Mouse (Mus musculus): ENCODE results near the gene 1700015G11Rik. TPM values are rescaled to one million over a fixed set of nuclear protein-coding genes. Genes with fewer than 3 reads are reported as not detected.

Gene 1700015G11Rik
- polyA plus RNA-seq, 1 experiment from 2014 or later: not detected

DNA sequence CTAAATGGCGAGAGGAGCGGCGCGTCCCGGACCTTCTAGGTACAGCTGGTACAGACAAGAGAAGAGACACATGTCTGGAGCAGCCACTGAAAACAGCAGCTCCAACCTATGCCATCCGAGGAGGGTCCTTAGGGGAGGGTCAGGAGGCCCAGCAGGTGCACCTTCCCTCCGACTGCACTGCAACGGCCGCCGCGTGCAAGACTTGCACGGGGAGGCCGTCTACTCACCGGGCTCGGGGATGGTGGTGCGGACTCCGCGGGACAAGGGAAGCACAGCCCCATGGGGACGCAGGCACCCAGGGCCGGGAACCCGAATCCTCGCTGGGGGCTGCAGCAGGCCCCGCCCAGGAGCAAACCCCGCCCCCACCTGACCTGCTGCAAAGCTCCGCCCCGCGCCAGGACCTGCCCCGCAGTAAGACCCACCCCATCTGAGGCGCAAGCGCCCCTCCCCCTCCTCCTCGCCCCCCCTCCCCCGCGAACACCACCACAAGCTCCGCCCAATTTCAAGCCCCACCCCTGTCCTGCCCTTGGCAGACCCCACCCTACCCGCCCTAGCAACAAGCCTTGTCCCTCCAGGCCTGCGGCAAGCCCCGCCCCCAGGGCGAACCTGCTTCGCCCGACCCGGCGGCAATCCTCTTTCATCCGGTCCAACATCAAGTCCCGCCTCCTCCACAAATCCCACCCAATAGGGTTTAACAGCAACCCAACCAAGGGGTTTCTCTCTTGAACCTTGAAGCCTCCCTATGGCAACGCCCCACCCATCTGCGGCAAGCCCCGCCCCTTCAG, 9.8 kb downstream of the 1700015G11Rik start, which contains the start of gene Svip:
TSS of gene Svip (minus strand) at position 508 of the 785 bp plus-strand sequence.
- Histone ChIP-seq H3K9ac (peak within 1 kb of the TSS; percentile 39; the same call in 1 of the 2 replicates), H3K9me3 (replicated peaks) (no peaks in the 10 kb centered on the region), H3K4me2 (peak within 1 kb of the TSS; percentile 79), H3K4me3 (replicated peaks) (peak within 1 kb of the TSS; percentile 65), H3K4me1 (0 out of 2 replicates have a peak, but pooled peaks cover 2% of the 10 kb centered on the region), H3K27ac (peak within 1 kb of the TSS; percentile 80), H3K36me3 (no peaks in the 10 kb centered on the region), H3K27me3 (peaks cover 3% of the 10 kb centered on the region; the same call in 1 of the 2 replicates)
- peak; percentile 97 for ATAC-seq (replicated peaks; ENCODE audit: low FRiP score)
- 2% methylated on average over 37 of the region's 47 CpGs for WGBS

DNA sequence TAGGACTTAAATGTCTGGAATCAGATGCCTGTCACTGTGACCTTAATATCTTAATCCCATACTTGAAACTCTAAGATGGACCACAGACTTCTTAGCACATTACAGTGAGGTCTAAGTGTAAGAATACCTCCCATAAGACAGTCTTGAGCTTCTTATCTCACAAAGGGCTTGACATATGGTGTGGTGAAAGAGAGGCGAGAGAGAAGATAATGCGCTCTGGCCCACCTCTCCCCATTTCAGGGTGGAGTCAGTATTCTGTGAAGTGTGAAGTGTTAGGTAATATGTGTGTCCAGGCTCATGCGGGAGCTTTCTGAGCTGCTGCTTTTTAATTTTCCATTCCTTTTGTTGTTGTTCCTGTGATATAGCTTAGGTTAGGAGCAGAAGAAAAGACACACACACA, 24.5 kb downstream of the 1700015G11Rik start:
- Histone ChIP-seq H3K27ac (no peak overlapping the region), H3K27me3 (no peaks in the 10 kb centered on the region), H3K9ac (no peak overlapping the region), H3K9me3 (replicated peaks) (no peaks in the 10 kb centered on the region), H3K4me3 (replicated peaks) (no peak overlapping the region), H3K36me3 (no peaks in the 10 kb centered on the region), H3K4me1 (no peaks in the 10 kb centered on the region), H3K4me2 (no peak overlapping the region)
- WGBS: 78% methylated on average over 3 of the region's 3 CpGs
- ATAC-seq (replicated peaks; ENCODE audit: low FRiP score): peak; percentile 65; the same call in 1 of the 2 replicates

DNA sequence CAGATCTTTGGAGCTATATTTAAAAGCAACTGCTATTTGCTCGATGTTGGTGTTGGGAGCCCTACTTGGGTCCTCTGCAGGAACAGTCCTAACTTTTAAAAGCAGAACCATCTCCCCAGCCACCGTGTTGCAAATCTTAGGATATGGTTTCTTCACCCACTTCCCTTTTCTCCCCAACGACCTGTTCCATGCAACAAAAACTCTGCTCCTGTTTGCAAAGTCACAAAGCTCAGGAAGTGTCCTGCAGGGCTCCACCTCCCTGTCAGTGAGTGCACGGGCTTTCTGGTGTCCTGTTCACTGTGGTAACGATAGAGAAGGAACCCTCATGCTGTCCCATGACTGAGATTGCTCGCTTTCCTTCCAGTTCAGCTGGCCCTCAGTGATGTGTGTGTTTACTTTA, 28.6 kb downstream of the 1700015G11Rik start:
- H3K9me3 ChIP-seq (replicated peaks): no peaks in the 10 kb centered on the region
- no peaks in the 10 kb centered on the region for H3K4me1 ChIP-seq
- no peak overlapping the region for H3K4me2 ChIP-seq
- no peak overlapping the region for H3K4me3 ChIP-seq (replicated peaks)
- ATAC-seq (replicated peaks; ENCODE audit: low FRiP score): no peak
- 47% methylated on average over 6 of the region's 6 CpGs for WGBS
- no peak overlapping the region for H3K9ac ChIP-seq
- H3K36me3 ChIP-seq: no peaks in the 10 kb centered on the region
- no peaks in the 10 kb centered on the region for H3K27me3 ChIP-seq
- H3K27ac ChIP-seq: no peak overlapping the region

DNA sequence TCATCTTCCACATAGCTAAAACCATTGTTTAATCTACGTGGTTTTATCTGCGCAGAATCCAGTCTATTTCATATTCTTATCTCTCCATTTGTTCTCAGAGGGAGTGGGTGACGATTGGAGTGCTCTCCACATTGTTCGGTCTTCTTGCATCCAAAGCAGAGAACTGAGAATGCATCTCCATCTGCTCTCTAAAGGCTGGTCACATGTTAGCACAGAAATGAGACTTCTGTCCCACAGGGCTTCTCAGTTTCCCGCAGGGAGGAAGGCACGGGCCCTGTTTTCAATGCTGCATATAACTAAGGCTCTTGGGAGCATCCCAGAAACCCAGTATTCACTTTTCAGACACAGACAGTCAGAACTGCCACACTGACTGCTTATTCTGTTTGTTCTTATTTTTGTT, 29.8 kb downstream of the 1700015G11Rik start:
- H3K36me3 ChIP-seq: no peaks in the 10 kb centered on the region
- no peaks in the 10 kb centered on the region for H3K27me3 ChIP-seq
- ATAC-seq (replicated peaks; ENCODE audit: low FRiP score): no peak
- H3K9ac ChIP-seq: no peak overlapping the region
- 86% methylated on average over 6 of the region's 6 CpGs for WGBS
- no peak overlapping the region for H3K27ac ChIP-seq
- H3K9me3 ChIP-seq (replicated peaks): no peaks in the 10 kb centered on the region
- no peaks in the 10 kb centered on the region for H3K4me1 ChIP-seq
- H3K4me2 ChIP-seq: no peak overlapping the region
- no peak overlapping the region for H3K4me3 ChIP-seq (replicated peaks)

DNA sequence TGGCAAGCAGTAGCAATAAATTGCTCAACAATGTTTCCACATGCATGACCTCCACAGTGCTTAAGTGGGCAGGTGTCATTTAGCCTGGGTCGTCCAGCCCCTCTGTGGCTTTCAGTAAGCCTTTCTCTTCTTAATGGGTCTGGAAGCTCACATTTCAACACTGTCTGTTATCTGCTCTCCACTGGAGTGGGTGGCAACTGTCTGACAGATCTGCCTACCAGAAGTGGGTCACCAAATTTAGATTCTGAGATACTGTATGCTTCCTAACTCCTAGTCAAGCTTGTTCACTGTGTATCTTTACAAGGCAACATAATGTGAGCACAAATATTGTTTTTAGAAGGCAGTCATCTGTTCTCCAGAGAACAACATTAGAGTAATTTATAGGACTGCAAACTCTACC, 33.2 kb downstream of the 1700015G11Rik start:
- H3K27ac ChIP-seq: no peak overlapping the region
- H3K9me3 ChIP-seq (replicated peaks): no peaks in the 10 kb centered on the region
- H3K27me3 ChIP-seq: no peaks in the 10 kb centered on the region
- 4% methylated on average over 1 of the region's 1 CpGs for WGBS
- peak; percentile 56; the same call in 1 of the 2 replicates for ATAC-seq (replicated peaks; ENCODE audit: low FRiP score)
- H3K36me3 ChIP-seq: no peaks in the 10 kb centered on the region
- no peak overlapping the region for H3K4me3 ChIP-seq (replicated peaks)
- no peak overlapping the region for H3K4me2 ChIP-seq
- no peak overlapping the region for H3K9ac ChIP-seq
- no peaks in the 10 kb centered on the region for H3K4me1 ChIP-seq

DNA sequence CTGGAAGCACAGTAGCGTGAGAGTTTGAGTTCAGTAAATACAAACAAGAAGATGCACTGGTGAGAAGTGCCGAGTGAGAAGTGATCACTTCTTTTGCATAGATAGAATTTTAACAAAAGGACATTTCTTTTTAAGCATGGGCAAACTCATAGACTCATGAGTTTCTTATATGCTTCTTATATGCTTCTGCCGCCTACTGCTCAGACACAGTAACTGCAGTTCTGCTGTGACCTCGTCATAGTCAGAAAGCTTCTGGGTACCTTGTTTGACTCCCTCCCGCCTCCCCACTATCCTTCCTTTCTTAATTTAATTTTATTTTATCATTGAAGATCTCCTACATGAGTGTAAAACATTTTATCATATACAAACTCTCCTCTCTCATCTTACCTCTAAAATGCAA, 36.3 kb downstream of the 1700015G11Rik start:
- H3K36me3 ChIP-seq: no peaks in the 10 kb centered on the region
- no peak overlapping the region for H3K4me2 ChIP-seq
- no peaks in the 10 kb centered on the region for H3K9me3 ChIP-seq (replicated peaks)
- 51% methylated on average over 5 of the region's 5 CpGs for WGBS
- ATAC-seq (replicated peaks; ENCODE audit: low FRiP score): no peak
- H3K27me3 ChIP-seq: no peaks in the 10 kb centered on the region
- no peaks in the 10 kb centered on the region for H3K4me1 ChIP-seq
- no peak overlapping the region for H3K4me3 ChIP-seq (replicated peaks)
- no peak overlapping the region for H3K9ac ChIP-seq
- H3K27ac ChIP-seq: no peak overlapping the region

DNA sequence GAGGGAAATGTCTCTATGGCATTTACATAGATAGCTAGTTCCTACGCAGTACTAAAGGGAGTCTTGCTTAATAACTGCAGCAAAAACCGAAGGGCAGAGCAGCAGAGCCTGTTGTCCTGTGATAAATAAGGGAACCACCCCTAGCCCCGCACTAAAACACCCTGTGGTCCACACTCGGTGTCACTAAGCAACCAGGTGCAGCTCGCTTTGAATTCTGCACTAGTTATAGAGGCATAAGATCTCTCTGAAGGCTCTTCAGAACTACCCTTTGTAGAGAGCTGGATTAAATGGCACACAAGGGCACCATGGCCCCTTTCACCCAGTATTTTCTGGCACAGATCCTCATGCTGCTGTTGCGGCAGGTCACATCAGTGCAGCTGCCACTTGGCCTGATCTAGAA, 40.3 kb downstream of the 1700015G11Rik start:
- H3K36me3 ChIP-seq: no peaks in the 10 kb centered on the region
- H3K4me3 ChIP-seq (replicated peaks): no peak overlapping the region
- WGBS: 74% methylated on average over 6 of the region's 6 CpGs
- no peak overlapping the region for H3K9ac ChIP-seq
- H3K4me1 ChIP-seq: no peaks in the 10 kb centered on the region
- H3K4me2 ChIP-seq: no peak overlapping the region
- H3K9me3 ChIP-seq (replicated peaks): no peaks in the 10 kb centered on the region
- H3K27me3 ChIP-seq: no peaks in the 10 kb centered on the region
- ATAC-seq (replicated peaks; ENCODE audit: low FRiP score): no peak
- no peak overlapping the region for H3K27ac ChIP-seq

DNA sequence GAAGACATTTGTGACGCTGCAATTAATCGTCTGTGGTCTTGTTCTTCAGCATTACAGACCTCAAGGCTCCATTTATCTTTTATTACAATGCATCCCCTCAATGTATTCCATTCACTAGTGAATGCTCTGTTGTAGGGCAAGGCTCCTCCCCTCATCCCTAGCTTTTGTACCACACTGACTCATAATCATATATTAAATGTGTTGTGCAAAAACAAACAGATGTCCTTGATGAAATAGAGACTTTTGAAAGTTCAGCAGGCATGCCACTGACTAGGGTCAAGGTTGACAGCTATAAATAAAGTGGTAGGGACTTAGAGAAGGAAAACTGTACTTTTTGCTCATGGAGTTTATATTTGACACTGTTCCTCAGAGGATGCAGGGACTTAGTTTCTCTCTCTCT, 42.0 kb downstream of the 1700015G11Rik start:
- H3K27me3 ChIP-seq: no peaks in the 10 kb centered on the region
- H3K9ac ChIP-seq: no peak overlapping the region
- no peak overlapping the region for H3K4me3 ChIP-seq (replicated peaks)
- no peaks in the 10 kb centered on the region for H3K4me1 ChIP-seq
- no peaks in the 10 kb centered on the region for H3K9me3 ChIP-seq (replicated peaks)
- H3K36me3 ChIP-seq: no peaks in the 10 kb centered on the region
- H3K27ac ChIP-seq: no peak overlapping the region
- 76% methylated on average over 2 of the region's 2 CpGs for WGBS
- H3K4me2 ChIP-seq: no peak overlapping the region
- ATAC-seq (replicated peaks; ENCODE audit: low FRiP score): no peak

DNA sequence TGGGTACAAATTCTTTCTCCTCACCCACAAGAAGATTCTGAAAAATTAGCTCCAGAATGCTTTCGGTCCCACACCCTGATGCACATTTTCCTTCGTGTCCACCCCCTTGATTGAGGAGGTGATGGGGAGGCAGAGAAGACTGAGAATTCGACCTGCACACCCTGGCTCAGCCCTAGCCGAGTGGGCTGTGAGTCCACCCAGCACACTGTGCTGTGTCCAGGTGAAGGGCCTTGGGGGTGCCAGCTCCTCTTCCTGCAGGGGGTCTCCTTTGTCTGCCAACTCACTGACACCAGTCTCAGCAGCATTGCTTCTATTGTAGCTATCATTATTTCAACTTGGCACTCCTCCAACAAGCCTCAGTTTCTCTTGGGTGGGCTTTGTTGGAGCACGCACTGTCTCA, 42.4 kb downstream of the 1700015G11Rik start:
- 74% methylated on average over 5 of the region's 5 CpGs for WGBS
- no peaks in the 10 kb centered on the region for H3K9me3 ChIP-seq (replicated peaks)
- H3K36me3 ChIP-seq: no peaks in the 10 kb centered on the region
- H3K9ac ChIP-seq: no peak overlapping the region
- no peaks in the 10 kb centered on the region for H3K4me1 ChIP-seq
- ATAC-seq (replicated peaks; ENCODE audit: low FRiP score): no peak
- no peaks in the 10 kb centered on the region for H3K27me3 ChIP-seq
- no peak overlapping the region for H3K4me2 ChIP-seq
- H3K4me3 ChIP-seq (replicated peaks): no peak overlapping the region
- no peak overlapping the region for H3K27ac ChIP-seq

DNA sequence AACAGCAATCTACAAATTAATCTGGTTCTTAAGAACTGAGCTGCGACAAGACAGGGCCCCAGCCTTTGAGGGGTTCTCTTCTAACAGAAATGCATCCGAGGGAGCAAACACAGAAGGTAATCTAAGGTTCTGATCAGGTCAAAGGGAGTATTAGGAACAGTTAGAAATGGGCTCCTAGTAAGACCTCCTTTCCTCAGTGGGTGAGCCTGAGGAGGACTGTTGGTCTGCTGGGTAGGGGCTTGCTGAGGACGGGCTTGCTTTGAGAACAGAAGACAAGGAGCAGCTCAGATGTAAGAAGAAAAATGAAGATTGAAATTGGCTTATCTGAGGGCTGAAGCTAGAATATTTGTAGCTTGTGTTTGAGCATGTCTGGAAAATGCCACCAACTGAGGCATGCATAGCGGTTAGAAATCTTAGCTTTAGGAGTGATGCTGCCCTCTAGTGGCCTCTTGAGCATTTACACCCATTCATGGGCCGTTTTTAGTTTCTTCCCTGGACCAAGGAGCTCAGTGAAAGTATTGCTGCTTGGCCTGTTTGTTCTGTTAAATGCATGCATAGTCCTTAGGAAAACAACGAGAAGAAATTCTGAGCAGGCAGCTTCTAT, 43.2 kb downstream of the 1700015G11Rik start:
- H3K9me3 ChIP-seq (replicated peaks): no peaks in the 10 kb centered on the region
- no peak overlapping the region for H3K4me2 ChIP-seq
- no peaks in the 10 kb centered on the region for H3K27me3 ChIP-seq
- WGBS: 35% methylated on average over 6 of the region's 6 CpGs
- ATAC-seq (replicated peaks; ENCODE audit: low FRiP score): peak; percentile 29
- H3K4me1 ChIP-seq: no peaks in the 10 kb centered on the region
- no peaks in the 10 kb centered on the region for H3K36me3 ChIP-seq
- no peak overlapping the region for H3K27ac ChIP-seq
- no peak overlapping the region for H3K4me3 ChIP-seq (replicated peaks)
- H3K9ac ChIP-seq: no peak overlapping the region

DNA sequence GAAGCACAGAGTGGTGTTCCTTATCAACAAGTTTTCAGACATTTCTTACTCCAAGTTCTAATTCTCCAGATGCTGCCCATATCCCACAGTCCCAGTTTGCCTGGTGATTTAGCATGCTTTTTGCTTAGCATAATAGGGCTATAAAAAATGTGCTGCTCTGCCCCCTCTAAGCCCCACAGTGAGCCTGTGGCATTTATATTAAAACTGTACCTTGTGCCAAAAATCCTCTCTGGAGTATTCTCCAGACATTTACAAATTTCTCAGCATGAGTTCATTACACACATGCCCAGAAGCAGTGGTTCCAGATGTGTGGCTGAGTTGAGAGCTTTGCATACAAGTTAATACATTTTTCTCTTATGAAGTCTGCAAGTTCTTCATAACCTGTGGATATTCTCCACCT, 46.1 kb downstream of the 1700015G11Rik start:
- no peak for ATAC-seq (replicated peaks; ENCODE audit: low FRiP score)
- H3K27me3 ChIP-seq: no peaks in the 10 kb centered on the region
- H3K9me3 ChIP-seq (replicated peaks): no peaks in the 10 kb centered on the region
- no peaks in the 10 kb centered on the region for H3K4me1 ChIP-seq
- no peak overlapping the region for H3K4me2 ChIP-seq
- no peak overlapping the region for H3K4me3 ChIP-seq (replicated peaks)
- H3K36me3 ChIP-seq: no peaks in the 10 kb centered on the region
- no peak overlapping the region for H3K9ac ChIP-seq
- no peak overlapping the region for H3K27ac ChIP-seq

DNA sequence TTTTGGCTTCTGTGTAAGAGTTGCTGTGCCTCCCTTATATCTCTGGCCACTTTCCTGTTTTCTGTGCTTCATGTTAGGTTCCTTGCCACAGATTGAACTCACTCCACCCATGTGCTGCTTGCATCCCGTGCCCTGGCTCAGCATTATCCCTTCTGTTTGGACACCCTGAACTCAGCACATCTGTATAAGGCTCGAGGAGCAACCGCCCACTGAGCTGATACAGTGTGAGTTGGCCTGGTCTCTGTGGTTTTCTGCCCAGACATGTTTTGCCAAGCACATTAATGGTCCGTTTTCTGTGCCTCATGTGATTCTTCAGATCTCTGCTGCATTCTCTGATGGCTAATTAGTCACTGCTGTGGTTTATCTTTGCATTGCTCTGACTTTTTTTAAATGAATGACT, 47.9 kb downstream of the 1700015G11Rik start:
- H3K4me1 ChIP-seq: no peaks in the 10 kb centered on the region
- no peaks in the 10 kb centered on the region for H3K27me3 ChIP-seq
- ATAC-seq (replicated peaks; ENCODE audit: low FRiP score): no peak
- 80% methylated on average over 4 of the region's 4 CpGs for WGBS
- no peaks in the 10 kb centered on the region for H3K9me3 ChIP-seq (replicated peaks)
- H3K4me3 ChIP-seq (replicated peaks): no peak overlapping the region
- H3K4me2 ChIP-seq: no peak overlapping the region
- no peak overlapping the region for H3K9ac ChIP-seq
- H3K27ac ChIP-seq: no peak overlapping the region
- no peaks in the 10 kb centered on the region for H3K36me3 ChIP-seq
